8 mouse cellular contexts compared by ENCODE assay signal in the genomic region with DNA sequence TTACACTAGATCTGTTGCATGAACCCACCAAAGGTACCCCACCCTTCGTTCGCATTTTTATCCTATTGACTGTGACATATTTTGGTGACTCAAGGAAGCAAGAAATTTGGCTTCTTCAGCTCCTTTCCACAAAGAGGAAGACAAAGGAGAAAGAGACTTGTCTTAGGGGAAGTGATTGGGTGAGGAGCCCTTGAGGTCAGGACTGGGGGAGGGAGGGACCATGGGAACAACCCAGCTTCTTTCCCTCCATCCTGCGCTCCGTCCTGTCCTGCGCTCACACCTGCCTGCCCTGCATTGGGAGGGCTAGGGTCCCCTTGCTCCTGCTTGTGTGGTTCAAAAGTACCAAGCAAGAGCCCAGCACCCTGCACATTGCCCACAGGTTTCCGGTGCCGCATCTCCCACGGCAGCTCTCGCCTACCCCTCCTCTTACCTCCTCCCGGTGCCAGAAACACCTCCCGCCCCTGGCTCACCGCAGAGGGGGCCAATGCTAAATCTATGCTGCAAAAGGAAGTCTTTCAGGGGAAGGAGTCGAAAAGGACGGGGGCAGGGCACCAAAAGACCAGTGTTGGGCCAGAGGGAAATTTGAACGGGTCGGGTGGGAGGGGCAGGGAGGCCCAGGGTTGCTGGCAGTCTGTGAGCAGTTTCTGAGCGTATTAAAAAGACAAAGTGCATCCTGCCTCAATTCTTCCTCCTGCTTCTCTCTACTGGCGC. TPM values are rescaled to one million over a fixed set of nuclear protein-coding genes. Genes with fewer than 3 reads are reported as not detected.
DNase-seq lines count a peak whose midpoint lies in the region; ATAC-seq lines count a peak whose summit lies in the region.

No protein-coding gene starts in this region.

- ATAC-seq in heart, embryonic 11.5 days (replicated peaks; ENCODE audit: insufficient number of reproducible peaks, low FRiP score, low TSS enrichment) = no peak
- no peak for ATAC-seq in hindbrain, embryonic 14.5 days (ENCODE audit: low FRiP score)

- H3K9ac ChIP-seq in heart, embryonic 11.5 days (ENCODE audit: low read depth, low read length) = peak overlapping the region; percentile 47; the same call in 1 of the 2 replicates
- peak overlapping the region; percentile 47; the same call in 1 of the 2 replicates for H3K9ac ChIP-seq in hindbrain, embryonic 14.5 days

- 0 out of 2 replicates have a peak, but pooled peaks cover 2% of the 10 kb centered on the region for H3K27me3 ChIP-seq in heart, embryonic 11.5 days (ENCODE audit: control insufficient read depth, insufficient read depth, low read length)
- no peaks in the 10 kb centered on the region for H3K27me3 ChIP-seq in hindbrain, embryonic 14.5 days (ENCODE audit: control insufficient read depth, insufficient read depth, low read length)
- H3K27me3 ChIP-seq in midbrain, embryonic 10.5 days (ENCODE audit: low read depth, poor library complexity, severe bottlenecking) = peaks cover 24% of the 10 kb centered on the region

- 17% methylated on average over 18 of the region's 18 CpGs for WGBS in heart, embryonic 11.5 days (ENCODE audit: insufficient replicate concordance)
- 17% methylated on average over 18 of the region's 18 CpGs for WGBS in hindbrain, embryonic 14.5 days
- 20% methylated on average over 18 of the region's 18 CpGs for WGBS in midbrain, embryonic 10.5 days

- H3K9me3 ChIP-seq in heart, embryonic 11.5 days (replicated peaks; ENCODE audit: control insufficient read depth, low read length) = no peaks in the 10 kb centered on the region
- H3K9me3 ChIP-seq in hindbrain, embryonic 14.5 days (ENCODE audit: control insufficient read depth, low read length) = no peaks in the 10 kb centered on the region
- H3K9me3 ChIP-seq in midbrain, embryonic 10.5 days (replicated peaks) = no peaks in the 10 kb centered on the region

- H3K36me3 ChIP-seq in heart, embryonic 11.5 days (ENCODE audit: control insufficient read depth, insufficient read depth, low read length) = no peaks in the 10 kb centered on the region
- no peaks in the 10 kb centered on the region for H3K36me3 ChIP-seq in hindbrain, embryonic 14.5 days (replicated peaks; ENCODE audit: control insufficient read depth, insufficient read depth)
- H3K36me3 ChIP-seq in midbrain, embryonic 10.5 days = no peaks in the 10 kb centered on the region

- peak overlapping the region; percentile 73 for H3K4me2 ChIP-seq in heart, embryonic 11.5 days
- H3K4me2 ChIP-seq in hindbrain, embryonic 14.5 days (replicated peaks) = peak overlapping the region; percentile 51

- peaks cover 10% of the 10 kb centered on the region for H3K4me1 ChIP-seq in heart, embryonic 11.5 days (ENCODE audit: control insufficient read depth, insufficient read depth, low read length)
- no peaks in the 10 kb centered on the region; the same call in 1 of the 2 replicates for H3K4me1 ChIP-seq in hindbrain, embryonic 14.5 days (replicated peaks; ENCODE audit: control insufficient read depth, insufficient read depth, low read length)
- H3K4me1 ChIP-seq in midbrain, embryonic 10.5 days = peaks cover 14% of the 10 kb centered on the region

- peak overlapping the region; percentile 32 for H3K4me3 ChIP-seq in heart, embryonic 11.5 days (ENCODE audit: low read depth, low read length)
- peak overlapping the region; percentile 20 for H3K4me3 ChIP-seq in hindbrain, embryonic 14.5 days (replicated peaks; ENCODE audit: low read length)
- H3K4me3 ChIP-seq in midbrain, embryonic 10.5 days = peak overlapping the region; percentile 54

- H3K27ac ChIP-seq in heart, embryonic 11.5 days (ENCODE audit: low read depth, low read length) = no peak overlapping the region
- no peak overlapping the region for H3K27ac ChIP-seq in hindbrain, embryonic 14.5 days
- peak overlapping the region; percentile 75 for H3K27ac ChIP-seq in midbrain, embryonic 10.5 days (replicated peaks)

- no peak for DNase-seq in heart, adult 8-10 months (ENCODE audit: low spot score)
- DNase-seq in brain, adult 2 months (ENCODE audit: low read depth, low spot score) = peak; percentile 18
- no peak for DNase-seq in hindbrain, embryonic 14.5 days (ENCODE audit: low spot score)
- DNase-seq in midbrain, embryonic 10.5 days (ENCODE audit: low spot score) = peak; percentile 31
- peak; percentile 82 for DNase-seq in thymus, postnatal 0 days (ENCODE audit: low spot score)
- DNase-seq in adrenal gland, postnatal 10 days = no peak
- no peak for DNase-seq in cerebellum, postnatal 36 days

RNA-seq across cellular contexts. Expression of a gene that starts 6.6 kb away (rescaled TPM):
- 26.2 and 28.1 TPM in 2 replicates for polyA plus RNA-seq in heart, embryonic 11.5 days (2014; fragmentation: Nextera tagmentation; extraction: Ambion mirVana)
- 10 to 100 TPM in 1 of 4 experiments, 1 to 10 TPM in 3; 8.0 to 12.4 (median 9.1) TPM for total RNA-seq in heart, adult 8-10 months (2022)
- 37.7 and 41.0 TPM in 2 replicates for polyA plus RNA-seq in hindbrain, embryonic 14.5 days (2014; fragmentation: Nextera tagmentation; extraction: Ambion mirVana)
- 42.3 and 45.2 TPM in 2 replicates for polyA plus RNA-seq in midbrain, embryonic 10.5 days (2016; fragmentation: Nextera tagmentation; extraction: Ambion mirVana)
- polyA plus RNA-seq in thymus, postnatal 0 days (2015; fragmentation: Nextera tagmentation; extraction: Ambion mirVana) = 47.5 and 51.5 TPM in 2 replicates
- total RNA-seq in adrenal gland, postnatal 10 days (2021) = 10 to 100 TPM; 17.6 to 19.4 TPM

RNA-seq across cellular contexts. Expression of a gene that starts 7.9 kb away (rescaled TPM):
- polyA plus RNA-seq in heart, embryonic 11.5 days (2014; fragmentation: Nextera tagmentation; extraction: Ambion mirVana) = 2.3 and 2.4 TPM in 2 replicates
- total RNA-seq in heart, adult 8-10 months (2022) = 10 to 100 TPM in 1 of 4 experiments, 1 to 10 TPM in 3; 3.3 to 25.5 (median 3.7) TPM
- 0.99 and 1.1 TPM in 2 replicates for polyA plus RNA-seq in hindbrain, embryonic 14.5 days (2014; fragmentation: Nextera tagmentation; extraction: Ambion mirVana)
- 0.84 and 1.2 TPM in 2 replicates for polyA plus RNA-seq in midbrain, embryonic 10.5 days (2016; fragmentation: Nextera tagmentation; extraction: Ambion mirVana)
- polyA plus RNA-seq in thymus, postnatal 0 days (2015; fragmentation: Nextera tagmentation; extraction: Ambion mirVana) = 121 and 126 TPM in 2 replicates
- 1 to 10 TPM; 8.1 to 9.2 TPM for total RNA-seq in adrenal gland, postnatal 10 days (2021)

RNA-seq across cellular contexts. Expression of a gene that starts 59.3 kb away (rescaled TPM):
- polyA plus RNA-seq in heart, embryonic 11.5 days (2014; fragmentation: Nextera tagmentation; extraction: Ambion mirVana) = 108 and 113 TPM in 2 replicates
- 100 to 1,000 TPM; 132 to 142 (median 134) TPM for total RNA-seq in heart, adult 8-10 months (2022)
- 79.9 and 80.2 TPM in 2 replicates for polyA plus RNA-seq in hindbrain, embryonic 14.5 days (2014; fragmentation: Nextera tagmentation; extraction: Ambion mirVana)
- polyA plus RNA-seq in midbrain, embryonic 10.5 days (2016; fragmentation: Nextera tagmentation; extraction: Ambion mirVana) = 67.0 and 69.9 TPM in 2 replicates
- polyA plus RNA-seq in thymus, postnatal 0 days (2015; fragmentation: Nextera tagmentation; extraction: Ambion mirVana) = 79.8 and 85.6 TPM in 2 replicates
- 100 to 1,000 TPM; 160 to 178 TPM for total RNA-seq in adrenal gland, postnatal 10 days (2021)

Comparison
In these comparisons a context has a peak if more than half of its experiments do, and no peak if none do; other contexts are left out.
1. DNase-seq: peak in brain, adult 2 months (single experiment), midbrain, embryonic 10.5 days (single experiment) and thymus, postnatal 0 days (single experiment); none in heart, adult 8-10 months (single experiment), hindbrain, embryonic 14.5 days (single experiment), adrenal gland, postnatal 10 days (single experiment) and cerebellum, postnatal 36 days (0 of 2).
2. RNA of a gene that starts 7.9 kb away (polyA plus RNA-seq): 121 to 126 TPM in thymus, postnatal 0 days; 2.3 to 2.4 TPM in heart, embryonic 11.5 days, 0.84 to 1.2 TPM in midbrain, embryonic 10.5 days and 0.99 to 1.1 TPM in hindbrain, embryonic 14.5 days; every median in the first group is over 10 times any median in the second.
3. Peak in every context shown above with its lines, with median percentiles within 50 percentile points of each other: H3K4me3 ChIP-seq.